Mouse (Mus musculus): Measurements from ENCODE around the gene Kctd5.

Gene Kctd5

DNA sequence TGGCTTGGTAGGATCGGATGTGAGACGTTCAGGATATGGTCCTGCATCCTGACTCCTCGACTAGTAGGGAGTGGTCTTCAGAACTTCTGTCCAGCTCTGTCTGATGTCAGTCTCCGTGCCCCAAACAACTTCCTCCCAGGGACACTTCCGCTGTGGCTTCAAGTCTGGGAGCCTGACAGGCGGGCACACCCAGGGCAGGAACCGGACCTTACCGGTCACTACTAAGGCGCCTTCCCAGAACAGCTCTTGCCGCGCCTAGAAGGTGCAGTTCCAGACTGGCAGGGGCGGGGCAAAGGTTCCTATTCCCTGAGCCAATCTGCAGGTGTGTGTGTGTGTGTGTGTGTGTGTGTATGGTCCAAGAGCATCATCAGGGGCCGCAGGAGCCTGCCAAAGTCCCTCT is 35.9 kb downstream of the Kctd5 start:
- no peak for DNase-seq (ENCODE audit: low spot score)

- no peak for DNase-seq (ENCODE audit: low spot score)
Observed at GRCm38 (mm10) chr17:24036954-24037353, 36.3 kb downstream of the Kctd5 start.

- DNase-seq (ENCODE audit: low spot score), result no peak
Observed at GRCm38 (mm10) chr17:24035087-24035486, 38.2 kb downstream of the Kctd5 start.

DNA sequence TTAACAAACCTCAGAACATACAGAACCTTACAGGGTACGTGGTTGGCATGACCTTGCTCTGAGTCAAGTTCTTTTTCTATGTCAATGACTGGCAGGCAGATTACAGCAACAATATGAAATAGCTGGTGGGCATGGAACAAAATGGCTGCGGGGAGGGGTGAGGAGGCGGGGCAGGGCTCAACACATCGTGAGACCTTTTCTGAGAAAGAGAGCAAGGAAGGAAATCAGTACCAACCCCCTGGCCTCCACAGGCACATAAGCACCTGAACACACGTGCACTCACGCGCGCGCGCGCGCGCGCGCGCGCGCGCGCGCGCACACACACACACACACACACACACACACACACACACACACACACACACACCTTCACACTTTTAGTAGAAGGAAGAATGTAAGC is 42.7 kb downstream of the Kctd5 start:
- no peak for DNase-seq (ENCODE audit: low spot score)

GRCm38 (mm10) chr17:24029477-24029876 is 43.8 kb downstream of the Kctd5 start:
- no peak for DNase-seq (ENCODE audit: low spot score)

GRCm38 (mm10) chr17:24021375-24022199 is 51.7 kb downstream of the Kctd5 start:
- DNase-seq (ENCODE audit: low spot score), result peak; percentile 11

- DNase-seq (ENCODE audit: low spot score), result no peak
Observed at GRCm38 (mm10) chr17:24020696-24021095, 52.6 kb downstream of the Kctd5 start.

DNA sequence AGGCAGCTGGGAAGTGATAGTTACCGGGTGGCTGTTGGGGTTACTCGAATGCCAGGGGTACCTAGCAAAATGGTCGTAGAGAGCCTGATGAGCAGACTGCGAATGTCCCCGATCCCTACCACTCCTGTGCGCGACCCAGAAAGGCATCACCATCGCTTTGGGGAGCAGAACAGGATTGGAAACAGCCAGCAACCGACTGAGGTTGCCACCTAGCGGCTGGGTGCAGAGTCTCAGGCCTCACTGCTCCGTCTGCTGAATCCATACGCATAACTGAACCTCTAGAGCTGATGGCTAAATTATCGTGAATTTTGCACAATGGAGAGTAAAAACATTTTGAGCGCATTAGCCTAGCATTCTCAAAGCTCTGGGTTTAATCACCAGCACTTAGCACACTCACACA is 57.6 kb downstream of the Kctd5 start:
- DNase-seq (ENCODE audit: low spot score), result no peak

GRCm38 (mm10) chr17:24014433-24014965 is 58.8 kb downstream of the Kctd5 start:
- DNase-seq (ENCODE audit: low spot score), result no peak

DNA sequence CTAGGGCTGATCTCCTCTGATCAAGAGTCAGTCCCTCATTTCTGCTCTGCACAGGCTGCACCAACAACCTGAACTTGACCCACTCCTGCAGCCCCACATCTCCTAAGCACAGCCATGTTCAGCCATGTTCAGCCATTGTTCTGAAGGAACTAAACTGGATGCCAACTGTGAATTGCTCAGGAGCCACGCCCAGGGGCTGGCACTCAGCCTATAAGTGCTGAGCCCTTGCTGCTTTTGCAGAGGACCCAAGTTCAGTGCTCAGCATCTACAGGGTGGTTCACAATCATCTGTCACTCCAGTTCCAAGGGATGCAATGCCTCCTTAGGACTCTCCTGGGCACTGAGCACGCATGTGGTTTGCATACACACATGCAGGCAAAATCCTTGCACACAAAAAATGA is 60.4 kb downstream of the Kctd5 start:
- DNase-seq (ENCODE audit: low spot score), result no peak

DNA sequence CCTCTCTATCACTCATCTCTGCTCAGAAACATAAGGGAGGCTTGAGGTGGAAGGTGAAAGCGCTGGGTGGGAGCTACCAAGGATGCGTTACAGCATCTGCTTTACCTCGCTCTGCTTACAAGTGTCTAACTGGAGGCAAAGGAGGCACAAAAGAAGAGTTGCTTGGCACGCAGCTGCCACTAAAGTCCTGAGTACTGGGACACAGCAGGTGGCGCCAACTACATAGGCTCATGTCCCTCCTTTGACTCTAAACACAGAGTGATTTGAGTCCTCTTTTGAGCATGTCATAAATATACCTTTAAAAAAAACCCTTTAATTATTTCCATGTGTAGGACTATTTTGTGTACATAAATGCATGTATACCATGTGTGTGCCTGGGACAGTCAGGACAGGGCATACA is 63.7 kb downstream of the Kctd5 start:
- no peak for DNase-seq (ENCODE audit: low spot score)

- no peak for DNase-seq (ENCODE audit: low spot score)
Observed at GRCm38 (mm10) chr17:24008105-24008504, 65.2 kb downstream of the Kctd5 start.

GRCm38 (mm10) chr17:24007391-24007790 is 65.9 kb downstream of the Kctd5 start:
- no peak for DNase-seq (ENCODE audit: low spot score)

- no peak for DNase-seq (ENCODE audit: low spot score)
Observed at GRCm38 (mm10) chr17:24006930-24007329, 66.4 kb downstream of the Kctd5 start.

DNA sequence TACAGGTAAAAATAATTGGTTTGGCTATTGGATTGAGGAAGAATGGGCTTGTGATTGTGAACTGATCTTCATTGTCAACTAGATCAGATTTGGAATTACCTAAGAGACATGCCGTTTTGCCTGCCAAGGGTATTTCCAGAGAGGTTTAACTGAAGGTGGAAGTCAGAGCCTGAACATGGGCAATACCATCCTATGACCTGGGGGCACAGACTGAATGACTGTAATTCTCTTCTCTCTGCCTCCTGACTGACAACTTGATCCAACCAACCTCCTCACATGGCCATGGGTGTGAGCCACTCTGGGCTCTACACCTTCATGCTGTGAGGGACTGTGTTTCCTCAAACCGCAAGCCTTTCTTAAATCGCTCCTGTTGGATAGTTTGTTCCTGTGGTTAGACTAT is 68.2 kb downstream of the Kctd5 start:
- DNase-seq (ENCODE audit: low spot score), result no peak

DNA sequence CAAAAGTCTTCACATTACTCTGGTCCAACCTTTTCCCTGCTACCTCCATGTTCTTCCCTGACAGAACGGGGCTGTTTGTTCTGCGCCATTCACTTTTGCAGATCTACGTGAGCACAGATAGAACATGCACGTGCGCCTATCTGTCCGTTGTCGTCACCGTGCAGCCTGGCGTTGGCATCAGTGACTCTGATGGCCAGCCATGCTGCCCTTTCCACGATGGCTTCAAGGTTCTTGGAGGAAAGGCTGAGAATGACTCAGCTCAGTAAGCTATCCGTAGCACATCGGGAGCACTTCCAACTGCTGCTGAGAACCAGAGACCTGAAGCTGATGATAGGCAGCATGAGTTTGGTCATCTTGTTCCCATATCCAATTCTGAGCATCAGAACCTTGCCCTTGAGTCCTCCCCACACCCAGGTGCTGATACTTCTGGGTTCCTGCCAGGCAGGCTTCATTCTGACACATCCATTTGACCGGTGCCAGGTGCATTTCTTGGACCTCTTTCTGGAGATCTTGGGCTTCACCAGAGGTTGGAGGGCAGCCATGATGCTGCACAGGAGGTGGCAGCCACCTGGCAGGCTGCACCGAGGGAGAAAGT is 69.1 kb downstream of the Kctd5 start:
- no peak for DNase-seq (ENCODE audit: low spot score)

DNA sequence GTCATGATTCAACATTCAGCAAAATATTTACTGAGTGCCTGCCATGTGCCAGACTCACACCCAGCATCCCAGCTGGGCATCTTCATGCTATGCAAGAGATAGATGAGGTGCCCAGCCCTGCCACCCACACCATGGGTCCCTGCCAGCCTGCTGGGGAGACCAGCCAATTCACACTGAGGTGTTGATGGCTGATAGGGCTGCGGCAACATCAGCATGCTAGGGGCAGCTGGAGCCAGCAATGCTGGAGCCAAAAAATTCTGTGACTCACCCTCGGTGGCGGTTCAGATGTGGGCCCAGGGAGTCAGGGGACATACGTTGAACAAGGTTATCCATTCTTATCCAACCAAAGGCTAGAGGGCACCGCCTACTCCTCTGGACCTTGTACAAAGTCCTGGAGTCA is 72.9 kb downstream of the Kctd5 start:
- DNase-seq (ENCODE audit: low spot score), result peak; percentile 13

DNA sequence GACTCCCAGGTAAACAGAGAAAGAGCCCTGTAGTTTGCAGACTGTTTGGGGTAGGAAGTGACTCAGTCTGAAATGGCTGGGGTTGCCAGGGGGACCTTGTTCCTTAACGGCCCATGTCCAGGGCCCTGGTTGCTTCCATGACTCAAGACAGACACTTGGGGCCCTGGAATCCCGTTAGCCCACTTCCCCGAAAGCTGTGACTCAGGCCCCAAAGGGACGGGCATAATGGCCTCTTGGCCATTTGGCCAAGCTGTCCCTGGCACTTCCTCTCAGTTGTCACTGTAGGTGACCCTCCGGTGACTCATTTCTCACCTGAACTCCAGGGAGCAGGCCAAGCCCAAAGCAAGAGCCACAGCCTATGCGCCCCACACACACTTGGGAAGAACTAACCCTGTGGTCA is 74.9 kb downstream of the Kctd5 start:
- no peak for DNase-seq (ENCODE audit: low spot score)

- no peak for DNase-seq (ENCODE audit: low spot score)
Observed at GRCm38 (mm10) chr17:23997901-23998300, 75.4 kb downstream of the Kctd5 start, which contains the start of gene Prss22. Gene Prss22, minus strand, starts transcription at chr17:23998100.
